Mouse (Mus musculus) liver, embryonic 14.5 days (tissue): ENCODE data around the gene Hcfc2.

ENCODE experiments used
- CTCF ChIP-seq: IDR thresholded peaks from 2 replicates; pipeline ENCODE4 v1.5.1; 2016; ENCODE audit warnings: antibody characterized with exemption, low read depth, control low read depth
- EP300 ChIP-seq: IDR thresholded peaks from 2 replicates; pipeline ENCODE4 v1.6.1; 2016; ENCODE audit warnings: antibody characterized with exemption, low read depth

DNA sequence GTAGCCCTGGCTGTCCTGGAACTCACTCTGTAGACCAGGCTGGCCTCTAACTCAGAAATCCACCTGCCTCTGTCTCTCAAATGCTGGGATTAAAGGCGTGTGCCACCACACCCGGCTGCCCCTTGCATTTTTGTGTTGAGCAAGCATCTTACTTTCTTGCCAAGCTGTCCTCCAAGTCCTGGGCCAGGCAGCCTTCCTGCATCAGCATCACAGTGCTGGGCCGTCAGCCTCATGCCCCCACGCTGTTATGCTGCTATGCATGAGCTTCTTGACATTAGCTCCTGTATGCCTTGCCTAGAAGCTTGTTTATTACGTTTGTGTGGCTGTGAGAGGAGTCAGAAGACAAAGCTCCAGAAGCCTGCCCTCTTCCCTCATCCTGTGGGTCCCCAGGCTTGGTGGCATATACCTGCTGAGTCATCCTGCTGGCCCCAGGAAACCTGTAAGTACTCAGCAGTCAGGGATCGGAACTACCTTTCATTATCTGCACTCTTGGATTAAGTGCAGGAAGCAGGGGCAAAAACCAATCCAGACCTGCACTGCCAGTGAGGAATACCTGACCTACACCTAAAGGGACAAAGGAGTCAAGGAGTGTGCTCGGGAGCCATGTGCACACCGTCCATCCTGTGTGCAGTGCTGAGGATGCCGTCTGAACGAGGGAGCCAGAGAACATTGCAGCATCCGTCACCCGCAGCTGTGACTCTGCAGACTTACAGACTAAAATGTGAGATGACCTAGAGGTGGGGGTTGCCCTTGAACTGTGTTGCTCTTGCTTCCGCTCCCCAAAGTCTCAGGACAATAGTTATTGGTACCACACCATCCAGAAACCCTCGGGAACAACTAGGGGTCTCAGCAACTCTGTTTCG lies 51.3 kb downstream of the Hcfc2 start:
- TF ChIP-seq CTCF (no peak), EP300 (no peak)
